Mouse (Mus musculus): ENCODE results near the gene Map3k9.
A peak's percentile ranks its signal among the peaks of the same experiment; 100 is the strongest.

Gene Map3k9

GRCm38 (mm10) chr12:81719161-81719560 is 61.8 kb downstream of the Map3k9 start:
- DNase-seq (ENCODE audit: low read depth in 1 of 2, low spot score in 2 of 2): peak; percentile 82 to 92

- DNase-seq (ENCODE audit: low read depth in 1 of 2, low spot score in 2 of 2): no peak
Measured at GRCm38 (mm10) chr12:81712618-81713017, 68.4 kb downstream of the Map3k9 start.

GRCm38 (mm10) chr12:81702903-81703302 is 78.1 kb downstream of the Map3k9 start:
- DNase-seq (ENCODE audit: low read depth in 1 of 2, low spot score in 2 of 2): no peak

DNA sequence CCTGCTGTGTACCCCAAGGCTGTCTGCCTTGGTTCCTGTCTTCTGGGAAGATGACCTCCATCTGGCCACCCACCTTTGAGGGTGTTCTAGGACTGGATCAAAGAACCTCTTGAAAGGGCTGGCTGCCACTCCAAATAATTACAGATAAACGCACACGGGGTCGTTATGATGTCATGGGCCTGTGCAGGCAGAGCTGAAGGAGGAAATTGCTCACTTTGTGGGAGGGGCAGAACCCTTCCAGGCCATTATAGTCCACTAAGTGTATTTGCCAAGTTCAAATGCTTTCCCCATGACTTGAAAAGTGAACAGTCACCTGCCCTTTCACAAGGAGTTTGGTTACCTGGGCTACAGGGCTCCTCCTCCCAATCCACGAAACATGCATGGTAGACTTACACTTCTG is 83.0 kb downstream of the Map3k9 start:
- no peak for DNase-seq (ENCODE audit: low read depth in 1 of 2, low spot score in 2 of 2)

DNA sequence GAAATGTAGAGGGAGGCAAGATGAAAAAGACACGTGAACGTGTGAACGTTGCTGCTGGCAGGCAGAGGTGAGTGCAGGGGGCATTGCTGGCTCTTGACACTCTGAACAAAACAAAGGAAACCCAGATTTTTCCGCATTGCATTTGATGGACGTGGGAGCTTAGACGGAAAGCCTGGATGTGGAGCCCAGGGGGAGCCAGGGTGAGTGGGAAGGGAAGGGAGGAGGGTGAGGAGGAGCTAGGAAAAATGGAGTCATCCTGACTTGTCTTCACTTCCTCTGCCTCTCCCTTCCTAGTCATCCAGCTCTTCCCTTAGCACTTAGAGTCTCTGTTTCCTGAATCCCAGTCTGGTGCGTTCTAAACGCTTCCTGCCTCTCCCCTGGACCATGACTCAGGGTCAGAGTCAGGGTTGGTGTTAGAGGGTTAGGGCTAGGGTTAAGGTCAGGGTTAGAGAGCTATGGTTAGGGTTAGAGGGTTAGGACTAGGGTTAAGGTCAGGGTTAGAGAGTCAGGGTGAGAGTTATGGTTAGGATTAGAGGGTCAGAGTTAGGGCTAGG is 89.7 kb downstream of the Map3k9 start:
- DNase-seq (ENCODE audit: low read depth in 1 of 2, low spot score in 2 of 2): no peak

GRCm38 (mm10) chr12:81690751-81691150 is 90.2 kb downstream of the Map3k9 start:
- no peak for DNase-seq (ENCODE audit: low read depth in 1 of 2, low spot score in 2 of 2)

- no peak for DNase-seq (ENCODE audit: low read depth in 1 of 2, low spot score in 2 of 2)
Measured at GRCm38 (mm10) chr12:81690111-81690510, 90.9 kb downstream of the Map3k9 start.

GRCm38 (mm10) chr12:81689505-81690056 is 91.4 kb downstream of the Map3k9 start:
- DNase-seq (ENCODE audit: low read depth in 1 of 2, low spot score in 2 of 2): no peak

DNA sequence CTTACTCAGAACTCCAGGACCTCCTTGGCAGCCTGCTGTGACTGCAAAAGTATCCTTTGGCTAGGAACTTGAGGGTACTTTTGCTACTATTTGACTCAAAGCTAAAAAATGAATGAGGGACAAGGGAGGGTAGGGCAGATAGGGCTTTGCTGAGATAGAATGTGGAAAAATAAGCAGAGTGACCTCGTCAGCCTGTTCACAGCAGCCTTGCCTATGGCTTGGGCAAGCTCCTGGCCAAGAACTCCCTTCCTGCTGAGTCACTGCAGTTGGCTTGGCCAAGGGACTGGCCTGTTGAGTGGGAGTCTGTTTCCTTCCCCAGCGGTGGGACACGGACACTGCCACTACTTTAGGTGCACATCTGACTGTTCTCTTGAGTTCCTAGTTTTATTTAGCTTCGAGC is 92.4 kb downstream of the Map3k9 start:
- DNase-seq (ENCODE audit: low read depth in 1 of 2, low spot score in 2 of 2): no peak

DNA sequence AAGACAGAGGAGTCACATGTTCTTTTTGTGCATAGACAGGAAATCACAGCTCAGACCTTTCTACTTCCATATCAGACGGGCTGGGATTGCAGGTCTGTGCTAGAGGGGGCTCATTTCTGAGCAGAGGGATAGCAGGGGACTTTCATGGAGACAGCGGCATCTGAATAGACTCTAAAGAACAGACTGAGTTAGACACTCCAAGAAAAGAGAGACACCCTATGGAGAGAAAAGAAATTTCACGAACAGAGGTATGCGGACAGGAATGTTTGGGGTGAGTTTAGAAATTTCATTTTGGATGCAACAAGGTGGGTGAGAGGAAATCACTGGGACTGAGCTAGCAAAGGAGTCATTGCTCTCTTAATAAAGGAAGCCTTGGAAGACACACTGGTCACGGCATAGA is 93.1 kb downstream of the Map3k9 start:
- DNase-seq (ENCODE audit: low read depth in 1 of 2, low spot score in 2 of 2): no peak

GRCm38 (mm10) chr12:81686406-81687117 is 94.4 kb downstream of the Map3k9 start:
- no peak for DNase-seq (ENCODE audit: low read depth in 1 of 2, low spot score in 2 of 2)

GRCm38 (mm10) chr12:81685981-81686380 is 95.0 kb downstream of the Map3k9 start:
- DNase-seq (ENCODE audit: low read depth in 1 of 2, low spot score in 2 of 2): no peak

GRCm38 (mm10) chr12:81684096-81684495 is 96.9 kb downstream of the Map3k9 start:
- DNase-seq (ENCODE audit: low read depth in 1 of 2, low spot score in 2 of 2): no peak

DNA sequence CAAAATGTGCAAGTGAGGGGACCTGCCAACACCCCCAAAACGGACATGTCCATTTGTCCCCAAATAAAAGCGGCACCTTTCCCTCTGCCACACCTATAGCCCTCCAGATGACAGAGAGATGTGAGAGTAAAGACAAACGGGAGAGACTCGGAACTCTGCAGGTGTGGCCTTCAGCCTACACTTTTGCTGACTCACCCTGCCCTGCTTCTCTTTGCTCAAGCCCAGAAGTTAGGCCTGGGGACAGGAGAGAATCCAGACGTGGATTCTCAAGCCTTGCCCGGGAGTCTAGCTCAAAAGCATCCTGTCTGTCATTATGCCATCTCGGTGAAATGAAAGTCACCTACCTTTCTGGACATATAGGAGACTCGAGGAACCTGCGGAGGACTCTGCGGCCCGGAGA is 97.6 kb downstream of the Map3k9 start:
- no peak for DNase-seq (ENCODE audit: low read depth in 1 of 2, low spot score in 2 of 2)

- DNase-seq (ENCODE audit: low read depth in 1 of 2, low spot score in 2 of 2): no peak
Measured at GRCm38 (mm10) chr12:81679807-81680529, 101.0 kb downstream of the Map3k9 start.

DNA sequence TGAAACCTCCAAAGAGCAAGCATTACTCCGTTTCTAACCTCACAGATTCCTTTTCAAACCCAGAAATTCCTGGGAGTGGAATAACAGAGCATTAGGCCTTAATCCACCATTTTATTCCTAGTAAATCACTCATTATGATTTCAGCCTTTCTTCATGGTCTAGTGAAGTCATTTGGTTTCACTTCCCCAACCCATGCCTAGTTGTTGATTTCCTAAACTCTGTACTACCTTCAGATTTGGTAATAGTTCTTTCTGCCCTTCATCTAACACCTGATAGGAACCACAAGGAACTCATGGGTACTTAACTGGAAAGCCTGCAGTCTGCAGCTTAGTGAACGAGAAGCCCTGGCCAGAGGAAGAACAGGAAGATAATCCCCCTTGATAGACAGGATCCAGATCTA is 105.4 kb downstream of the Map3k9 start:
- DNase-seq (ENCODE audit: low read depth in 1 of 2, low spot score in 2 of 2): no peak
